Mouse (Mus musculus) right cerebral cortex, adult 2 months (tissue): ENCODE results near the gene Faap100.

Experiments
- DNase-seq, 2 experiments: peaks; one replicate each; pipeline ENCODE4 v3.0.0; 2021 to 2022; ENCODE audit warnings: low spot score in 2 of 2

Faap100 gene

GRCm38 (mm10) chr11:120376302-120377160 is 2.0 kb downstream of the Faap100 start:
- DNase-seq: no peak

- DNase-seq: no peak
Observed at GRCm38 (mm10) chr11:120375324-120375723, 3.2 kb downstream of the Faap100 start.

- DNase-seq: no peak
Observed at GRCm38 (mm10) chr11:120373820-120374586, 4.6 kb downstream of the Faap100 start.

- no peak for DNase-seq
Observed at GRCm38 (mm10) chr11:120373025-120373424, 5.5 kb downstream of the Faap100 start.

GRCm38 (mm10) chr11:120369656-120370055 is 8.9 kb downstream of the Faap100 start:
- peak; percentile 62 to 70 for DNase-seq

- no peak for DNase-seq
Observed at GRCm38 (mm10) chr11:120366443-120367027, 12.0 kb downstream of the Faap100 start.

- no peak for DNase-seq
Observed at GRCm38 (mm10) chr11:120362891-120363290, 15.7 kb downstream of the Faap100 start.

- no peak for DNase-seq
Observed at GRCm38 (mm10) chr11:120361295-120361694, 17.3 kb downstream of the Faap100 start, which contains the start of gene Fscn2. Gene Fscn2 (plus strand): TSS chr11:120361534.

- no peak for DNase-seq
Observed at GRCm38 (mm10) chr11:120360755-120361154, 17.8 kb downstream of the Faap100 start.

- no peak for DNase-seq
Observed at GRCm38 (mm10) chr11:120360062-120360461, 18.5 kb downstream of the Faap100 start.

GRCm38 (mm10) chr11:120359391-120359790 is 19.2 kb downstream of the Faap100 start:
- no peak for DNase-seq

GRCm38 (mm10) chr11:120357791-120358401 is 20.7 kb downstream of the Faap100 start:
- DNase-seq: peak; percentile 81

GRCm38 (mm10) chr11:120356900-120357299 is 21.7 kb downstream of the Faap100 start:
- DNase-seq: no peak

- DNase-seq: no peak
Observed at GRCm38 (mm10) chr11:120356319-120356840, 22.2 kb downstream of the Faap100 start.

GRCm38 (mm10) chr11:120355277-120356039 is 23.1 kb downstream of the Faap100 start:
- DNase-seq: no peak

GRCm38 (mm10) chr11:120354304-120355276 is 24.0 kb downstream of the Faap100 start:
- peak in 1 of 2 experiments; percentile 2 for DNase-seq

GRCm38 (mm10) chr11:120353500-120354303 is 24.9 kb downstream of the Faap100 start:
- peak in 1 of 2 experiments; percentile 25 for DNase-seq

- peak in 1 of 2 experiments; percentile 5 for DNase-seq
Observed at GRCm38 (mm10) chr11:120352571-120353290, 25.8 kb downstream of the Faap100 start.
